Mouse (Mus musculus): ENCODE data around the gene Ubtd1.
A peak's percentile ranks its signal among the peaks of the same experiment; 100 is the strongest.

The Ubtd1 gene

GRCm38 (mm10) chr19:42021681-42022541 is 40.3 kb downstream of the Ubtd1 start:
- peak; percentile 58 for DNase-seq (ENCODE audit: low spot score)

GRCm38 (mm10) chr19:42022542-42022848 is 40.9 kb downstream of the Ubtd1 start:
- no peak for DNase-seq (ENCODE audit: low spot score)

GRCm38 (mm10) chr19:42026158-42026557 is 44.6 kb downstream of the Ubtd1 start:
- DNase-seq (ENCODE audit: low spot score) = peak; percentile 53

- DNase-seq (ENCODE audit: low spot score) = no peak
Observed at GRCm38 (mm10) chr19:42031112-42031511, 49.5 kb downstream of the Ubtd1 start.

- DNase-seq (ENCODE audit: low spot score) = no peak
Observed at GRCm38 (mm10) chr19:42033611-42034010, 52.0 kb downstream of the Ubtd1 start.

DNA sequence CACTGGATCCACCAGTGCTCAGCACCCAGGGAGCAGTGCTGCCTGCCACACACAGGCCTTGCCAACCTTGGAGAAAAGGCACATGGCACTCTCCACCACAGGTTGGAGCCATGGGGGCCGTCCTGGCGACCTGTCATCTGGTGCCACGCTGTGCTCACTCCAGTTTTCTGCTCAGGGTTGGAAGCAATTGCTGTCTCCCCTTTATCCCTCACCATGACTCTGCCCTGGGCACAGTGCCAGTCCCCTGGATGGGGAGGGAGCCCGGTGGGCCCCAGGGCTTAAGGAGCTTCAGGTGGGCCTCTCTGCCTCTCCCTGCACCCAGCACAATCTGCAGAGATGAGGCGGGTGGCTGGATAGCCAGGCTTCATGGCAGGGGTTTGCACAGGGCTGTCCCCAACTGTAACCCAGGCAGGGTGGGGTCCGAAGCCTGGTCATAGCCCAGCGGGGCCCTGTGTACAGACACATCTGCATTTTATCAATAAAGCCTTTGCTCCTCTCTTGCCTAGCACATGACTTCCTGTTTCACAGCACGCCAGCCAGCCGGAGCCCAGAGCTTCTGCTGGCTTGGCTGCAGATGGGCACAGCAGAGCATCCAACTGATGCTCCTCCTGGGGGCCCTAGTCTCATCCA is 52.7 kb downstream of the Ubtd1 start:
- DNase-seq (ENCODE audit: low spot score) = no peak

DNA sequence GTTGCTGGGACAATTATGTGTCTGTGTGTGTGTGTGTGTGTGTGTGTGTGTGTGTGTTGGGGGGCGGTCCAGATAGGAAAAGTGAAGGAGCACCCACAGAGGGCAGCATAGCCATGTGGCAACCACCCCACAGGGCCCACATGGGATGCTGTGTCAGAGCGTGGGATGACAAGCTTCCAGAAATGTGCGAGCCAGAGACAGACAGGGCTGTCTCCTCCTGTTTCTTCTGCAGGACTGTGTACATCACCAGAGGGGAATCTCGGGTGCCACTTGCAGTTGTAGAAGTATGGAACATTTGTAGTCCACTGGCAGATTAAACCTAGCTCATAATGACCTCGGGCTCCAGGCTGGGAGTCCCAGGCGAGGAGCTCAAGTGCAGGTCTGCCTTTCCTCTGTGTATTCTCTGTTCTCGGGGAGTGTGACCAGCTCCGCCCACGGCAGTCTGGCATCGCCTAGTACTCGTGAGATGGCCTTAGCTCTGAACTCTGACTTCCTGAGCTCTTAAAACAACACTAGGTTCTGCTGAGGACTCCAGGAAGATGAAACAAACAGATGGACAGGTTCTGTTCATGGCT is 53.4 kb downstream of the Ubtd1 start:
- no peak for DNase-seq (ENCODE audit: low spot score)

- DNase-seq (ENCODE audit: low spot score) = peak; percentile 83
Observed at GRCm38 (mm10) chr19:42035456-42036248, 54.1 kb downstream of the Ubtd1 start, which contains the start of gene Ankrd2. Ankrd2 (plus strand) TSS chr19:42036000.

- DNase-seq (ENCODE audit: low spot score) = no peak
Observed at GRCm38 (mm10) chr19:42036357-42036756, 54.8 kb downstream of the Ubtd1 start.

GRCm38 (mm10) chr19:42037167-42037702 is 55.7 kb downstream of the Ubtd1 start:
- DNase-seq (ENCODE audit: low spot score) = no peak

- no peak for DNase-seq (ENCODE audit: low spot score)
Observed at GRCm38 (mm10) chr19:42038310-42038709, 56.7 kb downstream of the Ubtd1 start.

DNA sequence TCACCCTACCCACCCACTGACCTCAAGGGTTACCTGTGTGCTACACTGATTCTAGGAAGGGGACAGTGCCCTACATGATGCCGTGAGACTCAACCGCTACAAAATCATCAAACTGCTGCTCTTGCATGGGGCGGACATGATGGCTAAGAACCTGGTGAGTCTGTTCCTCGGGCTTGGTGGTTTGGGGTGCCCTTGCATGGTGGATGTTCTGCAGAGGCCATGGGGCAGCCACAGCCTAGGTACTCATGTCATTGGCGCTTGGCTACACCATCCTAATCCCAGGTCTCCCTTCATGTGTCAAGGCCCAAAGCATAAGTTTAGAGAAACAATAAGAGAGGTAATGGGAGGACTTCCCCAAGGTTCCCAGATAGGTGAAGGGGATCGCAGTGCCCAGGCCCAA is 62.4 kb downstream of the Ubtd1 start:
- DNase-seq (ENCODE audit: low spot score) = no peak

DNA sequence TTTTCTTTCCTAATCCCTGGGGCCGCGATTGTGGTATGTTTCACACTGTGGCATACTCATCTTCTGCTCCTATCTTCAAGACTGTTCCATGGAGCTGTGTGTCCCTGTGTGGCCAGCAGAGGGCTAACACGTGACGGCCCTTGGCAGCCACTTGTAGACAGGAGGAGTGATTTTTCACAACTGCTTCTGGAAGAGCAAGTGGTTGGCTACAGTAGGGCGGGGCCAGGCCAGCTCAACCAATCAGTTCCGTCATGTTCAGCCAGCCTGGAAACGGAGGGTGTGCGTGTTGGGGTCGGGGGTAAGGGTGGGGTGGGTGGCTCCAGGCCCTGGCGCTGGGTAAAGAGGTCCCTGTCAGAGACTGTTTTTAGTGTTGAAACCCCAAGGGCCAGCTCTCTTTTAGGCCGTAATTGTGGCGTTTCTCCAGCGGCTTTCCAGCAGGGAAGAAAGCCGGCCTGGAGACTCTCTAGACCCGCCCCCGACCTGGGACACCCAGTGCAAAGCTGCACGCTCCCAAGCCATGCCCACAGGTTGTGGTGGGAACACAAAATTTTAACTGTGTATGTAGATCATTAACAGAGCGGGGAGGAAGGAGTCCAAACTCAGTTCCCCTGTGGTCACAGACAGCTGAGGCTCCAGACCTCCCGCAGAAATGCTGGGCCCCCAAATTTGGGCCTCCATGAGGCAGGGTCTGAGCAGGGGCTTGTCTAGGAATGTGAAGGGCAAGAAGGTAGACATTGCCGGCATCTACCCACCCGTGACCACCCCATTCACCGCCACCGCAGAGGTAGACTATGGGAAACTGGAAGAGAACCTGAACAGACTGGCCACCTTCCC is 63.9 kb downstream of the Ubtd1 start, which contains the start of gene Hoga1:
Gene Hoga1, plus strand, starts transcription at position 342 of the 834 bp plus-strand sequence.
- peak; percentile 66 for DNase-seq (ENCODE audit: low spot score)

- no peak for DNase-seq (ENCODE audit: low spot score)
Observed at GRCm38 (mm10) chr19:42050251-42050650, 68.7 kb downstream of the Ubtd1 start.

DNA sequence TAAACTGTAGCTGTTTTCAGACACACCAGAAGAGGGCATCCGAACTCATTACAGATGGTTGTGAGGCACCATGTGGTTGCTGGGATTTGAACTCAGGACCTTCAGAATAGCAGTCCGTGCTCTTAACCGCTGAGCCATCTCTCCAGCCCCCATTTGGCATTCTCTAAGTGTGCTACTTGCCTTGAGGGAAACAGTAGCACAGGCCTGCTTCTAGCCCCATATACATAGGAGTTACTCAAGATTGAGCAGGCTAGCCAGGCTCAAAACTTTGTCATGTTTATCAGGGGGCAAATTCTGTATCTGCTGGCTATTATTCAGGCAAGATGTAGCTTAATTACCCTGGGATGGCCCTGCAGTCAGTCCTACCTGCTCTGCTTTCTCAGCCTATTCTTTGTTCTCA is 69.8 kb downstream of the Ubtd1 start:
- DNase-seq (ENCODE audit: low spot score) = no peak

GRCm38 (mm10) chr19:42051948-42052347 is 70.4 kb downstream of the Ubtd1 start, which contains the start of gene 4933411K16Rik:
4933411K16Rik (plus strand) TSS chr19:42052248.
- no peak for DNase-seq (ENCODE audit: low spot score)

GRCm38 (mm10) chr19:42054255-42054654 is 72.7 kb downstream of the Ubtd1 start:
- DNase-seq (ENCODE audit: low spot score) = no peak

DNA sequence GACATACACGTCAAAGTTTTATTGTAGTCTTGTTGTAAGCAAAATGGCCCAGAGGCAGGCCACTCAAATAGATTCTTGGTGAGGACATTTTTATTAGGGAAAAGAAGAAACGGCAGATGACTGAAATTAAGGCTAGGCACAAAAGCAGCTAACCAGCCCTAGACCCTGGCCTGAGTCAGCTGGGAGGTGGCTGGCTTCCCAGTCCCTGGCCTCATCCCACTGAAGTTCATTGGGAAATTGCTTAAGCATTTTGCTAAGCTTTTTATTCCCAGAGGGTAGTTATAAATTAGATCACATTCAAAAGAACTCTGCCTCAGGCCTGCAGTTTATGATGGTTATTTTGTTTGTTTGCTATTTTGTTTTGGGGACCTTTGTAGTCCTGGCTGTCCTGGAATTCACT is 74.3 kb downstream of the Ubtd1 start:
- DNase-seq (ENCODE audit: low spot score) = no peak

GRCm38 (mm10) chr19:42056719-42057409 is 75.3 kb downstream of the Ubtd1 start:
- no peak for DNase-seq (ENCODE audit: low spot score)

DNA sequence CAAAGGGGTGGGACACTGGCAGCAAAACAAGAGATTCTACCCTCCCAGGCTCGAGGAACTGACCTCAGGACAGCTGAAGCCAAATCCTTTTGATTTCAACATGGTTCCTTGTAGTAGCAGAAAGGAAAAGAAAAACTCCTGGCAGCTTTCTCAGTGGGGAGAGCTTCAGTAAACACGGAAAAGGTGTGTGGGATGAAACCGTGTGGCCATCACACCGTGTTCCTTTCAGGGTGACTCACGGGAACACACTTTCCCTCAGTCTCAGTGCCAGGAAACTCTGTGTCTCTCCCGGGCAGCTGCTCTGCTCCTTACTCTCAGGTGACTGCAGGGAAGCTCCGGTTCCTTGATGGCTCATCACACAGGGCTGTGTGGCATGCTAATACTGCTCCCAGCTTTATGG is 76.9 kb downstream of the Ubtd1 start:
- DNase-seq (ENCODE audit: low spot score) = no peak

All from ovary, adult 18-20 months (tissue).